In the genomic region with DNA sequence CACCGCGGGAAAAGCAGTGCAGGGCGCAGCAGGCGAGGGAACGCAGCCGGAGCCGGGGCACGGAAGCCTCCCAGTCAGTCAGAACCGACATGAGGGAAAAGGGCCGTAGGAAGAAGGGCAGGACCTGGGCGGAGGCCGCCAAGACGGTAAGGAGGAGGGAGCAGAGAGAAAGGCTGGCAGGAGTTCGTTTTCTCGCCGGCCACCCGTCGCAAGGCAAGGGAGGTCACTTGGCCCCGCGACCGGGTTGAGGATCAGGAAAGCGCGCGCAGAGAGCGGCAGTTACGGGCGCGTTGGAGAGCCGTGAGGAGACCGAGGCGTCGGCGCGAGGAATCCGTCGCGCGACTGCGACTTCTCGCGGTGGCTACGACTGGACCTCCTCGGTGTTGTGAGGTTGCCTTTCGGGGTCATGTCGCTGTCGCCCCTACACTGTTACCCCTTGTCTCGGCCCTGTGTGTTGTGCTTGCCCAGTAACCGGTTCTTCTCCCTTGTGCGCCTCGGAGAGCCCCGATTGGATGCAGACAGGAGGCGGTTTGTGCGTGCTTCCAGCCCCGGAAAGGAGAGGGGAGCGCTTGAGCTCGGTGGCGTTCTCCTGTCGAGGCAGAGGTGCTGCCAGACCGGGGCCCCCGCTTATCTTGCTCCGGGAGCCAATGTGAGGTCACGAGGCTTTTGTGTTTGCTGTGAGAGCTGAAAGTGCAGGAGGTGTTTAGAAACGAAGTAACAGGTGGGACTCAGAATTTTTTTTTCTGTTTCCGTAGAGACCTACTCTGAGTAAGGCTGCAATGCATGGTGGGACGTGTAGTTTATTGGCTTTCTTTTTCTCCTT, we compare ENCODE assay signal across 8 mouse cellular contexts. TPM values are rescaled to one million over a fixed set of nuclear protein-coding genes. Genes with fewer than 3 reads are reported as not detected.
DNase-seq lines count a peak whose midpoint lies in the region; ATAC-seq lines count a peak whose summit lies in the region.

No protein-coding gene starts in this region.

- H3K4me1 ChIP-seq in hindbrain, embryonic 15.5 days (replicated peaks), result peaks cover 30% of the 10 kb centered on the region

- peak overlapping the region; percentile 80 for H3K9ac ChIP-seq in hindbrain, embryonic 15.5 days

- H3K27me3 ChIP-seq in hindbrain, embryonic 15.5 days, result no peaks in the 10 kb centered on the region

- no peaks in the 10 kb centered on the region for H3K9me3 ChIP-seq in hindbrain, embryonic 15.5 days

- WGBS in hindbrain, embryonic 15.5 days, result under 1% methylated on average over 64 of the region's 65 CpGs

- H3K36me3 ChIP-seq in hindbrain, embryonic 15.5 days, result peaks cover 6% of the 10 kb centered on the region; the same call in 1 of the 2 replicates

- peak; percentile 81 for DNase-seq in ZHBTc4 (ENCODE audit: low read depth, low spot score)
- peak; percentile 35 to 59 for DNase-seq in cerebellum, postnatal 4 days (ENCODE audit: low spot score in 2 of 2)
- peak; percentile 64 for DNase-seq in gastrocnemius, adult 18-20 months (ENCODE audit: low spot score)
- peak; percentile 52 for DNase-seq in left cerebral cortex, adult 11 months (ENCODE audit: low spot score)
- peak; percentile 80 to 82 for DNase-seq in lung, postnatal 4 days
- DNase-seq in retina, postnatal 1 day, result peak; percentile 77
- DNase-seq in thymus, postnatal 4 days, result peak; percentile 81

- peak overlapping the region; percentile 93 for H3K27ac ChIP-seq in hindbrain, embryonic 15.5 days (replicated peaks)

- H3K4me2 ChIP-seq in hindbrain, embryonic 15.5 days, result peak overlapping the region; percentile 75

- peak overlapping the region; percentile 91 for H3K4me3 ChIP-seq in hindbrain, embryonic 15.5 days

- ATAC-seq in hindbrain, embryonic 15.5 days (ENCODE audit: low FRiP score, low read depth), result peak; percentile 61

RNA-seq across cellular contexts. Expression of a gene that starts 0.6 kb away (rescaled TPM):
- total RNA-seq in gastrocnemius, adult 18-20 months (2021), result 10 to 100 TPM; 15.2 to 17.1 TPM
- 11.0 and 14.2 TPM in 2 replicates for polyA plus RNA-seq in hindbrain, embryonic 15.5 days (2015; fragmentation: Nextera tagmentation; extraction: Ambion mirVana)

Comparison
In these comparisons a context has a peak if more than half of its experiments do, and no peak if none do; other contexts are left out.
1. Peak in every context shown above with its lines: DNase-seq, ATAC-seq, H3K4me3 ChIP-seq and H3K27ac ChIP-seq.